Mouse (Mus musculus) liver, adult 2 months (tissue): ENCODE results near the gene Cldn3.

Experiments used
- CTCF ChIP-seq: fragments of 200-500 bp; IDR thresholded peaks from 2 replicates; pipeline ENCODE4 v1.5.1; 2011; ENCODE audit warnings: low read depth, low read length, control low read depth
- POLR2A ChIP-seq: fragments of 200-500 bp; IDR thresholded peaks from 2 replicates; pipeline ENCODE4 v1.6.1; 2011; ENCODE audit warnings: low read length, control low read depth; ENCODE audit not compliant: insufficient read depth; ENCODE audit errors: extremely low read depth

- TF ChIP-seq CTCF (no peak), POLR2A (no peak)
These were observed 6.6 kb downstream of the Cldn3 start for GRCm38 (mm10) chr5:134992566-134992965.
